8 mouse cellular contexts compared by ENCODE assay signal in genomic region chr17:63849151-63849550, GRCm38 (mm10). TPM values are rescaled to one million over a fixed set of nuclear protein-coding genes. Genes with fewer than 3 reads are reported as not detected.
DNase-seq lines count a peak whose midpoint lies in the region; ATAC-seq and TF ChIP-seq lines count a peak whose summit lies in the region.

No protein-coding gene starts in this region.

- no peaks in the 10 kb centered on the region for H3K27me3 ChIP-seq in heart, postnatal 0 days (ENCODE audit: control insufficient read depth, insufficient read depth, low read length)
- H3K27me3 ChIP-seq in hindbrain, embryonic 11.5 days (ENCODE audit: control insufficient read depth, insufficient read depth, low read length) = no peaks in the 10 kb centered on the region
- no peaks in the 10 kb centered on the region for H3K27me3 ChIP-seq in midbrain, embryonic 10.5 days (ENCODE audit: low read depth, poor library complexity, severe bottlenecking)

- no peak for TF ChIP-seq CTCF in heart, postnatal 0 days (IDR thresholded peaks at IDR 0.05; ENCODE audit: low read depth)
- TF ChIP-seq CTCF in bone marrow macrophage, adult 2 months (IDR thresholded peaks at IDR 0.05; ENCODE audit: low read depth, low read length) = no peak

- H3K27ac ChIP-seq in heart, postnatal 0 days (ENCODE audit: low read depth) = peak overlapping the region; percentile 52; the same call in 1 of the 2 replicates
- peak overlapping the region; percentile 17; the same call in 1 of the 2 replicates for H3K27ac ChIP-seq in bone marrow macrophage, adult 2 months (ENCODE audit: insufficient read depth, low read depth, low read length)
- no peak overlapping the region; the same call in 1 of the 2 replicates for H3K27ac ChIP-seq in hindbrain, embryonic 11.5 days (ENCODE audit: low read depth, low read length)
- H3K27ac ChIP-seq in midbrain, embryonic 10.5 days (replicated peaks) = peak overlapping the region; percentile 93

- H3K4me2 ChIP-seq in heart, postnatal 0 days (ENCODE audit: low read depth, low read length) = peak overlapping the region; percentile 70
- peak overlapping the region; percentile 44 for H3K4me2 ChIP-seq in hindbrain, embryonic 11.5 days (replicated peaks; ENCODE audit: low read depth, low read length)

- no peak for TF ChIP-seq EP300 in heart, postnatal 0 days (IDR thresholded peaks at IDR 0.05; ENCODE audit: low read depth)

- no peak for DNase-seq in heart, postnatal 0 days (ENCODE audit: low spot score)
- DNase-seq in heart, adult 18-20 months = no peak
- DNase-seq in hindbrain, embryonic 11.5 days (ENCODE audit: low spot score) = no peak
- DNase-seq in midbrain, embryonic 10.5 days (ENCODE audit: low spot score) = no peak
- DNase-seq in yolk sac, embryonic 10.5 days (ENCODE audit: low spot score) = no peak
- DNase-seq in thymus, postnatal 10 days (ENCODE audit: low spot score in 2 of 2) = no peak
- DNase-seq in layer of hippocampus, adult 8-10 months (ENCODE audit: low spot score in 2 of 2) = no peak

- no peaks in the 10 kb centered on the region for H3K4me1 ChIP-seq in heart, postnatal 0 days (ENCODE audit: control insufficient read depth, insufficient read depth)
- peaks cover 3% of the 10 kb centered on the region for H3K4me1 ChIP-seq in bone marrow macrophage, adult 2 months (ENCODE audit: control insufficient read depth, insufficient read depth, low read length)
- no peaks in the 10 kb centered on the region for H3K4me1 ChIP-seq in hindbrain, embryonic 11.5 days (replicated peaks; ENCODE audit: control insufficient read depth, insufficient read depth, low read length)
- H3K4me1 ChIP-seq in midbrain, embryonic 10.5 days = peaks cover 11% of the 10 kb centered on the region

- H3K36me3 ChIP-seq in heart, postnatal 0 days (replicated peaks; ENCODE audit: control insufficient read depth, insufficient read depth, low read length) = no peaks in the 10 kb centered on the region
- H3K36me3 ChIP-seq in hindbrain, embryonic 11.5 days (ENCODE audit: control insufficient read depth, insufficient read depth, low read length) = no peaks in the 10 kb centered on the region
- H3K36me3 ChIP-seq in midbrain, embryonic 10.5 days = no peaks in the 10 kb centered on the region

- no peaks in the 10 kb centered on the region for H3K9me3 ChIP-seq in heart, postnatal 0 days (replicated peaks; ENCODE audit: control insufficient read depth, low read length)
- H3K9me3 ChIP-seq in hindbrain, embryonic 11.5 days (ENCODE audit: control insufficient read depth, low read length) = no peaks in the 10 kb centered on the region
- H3K9me3 ChIP-seq in midbrain, embryonic 10.5 days (replicated peaks) = no peaks in the 10 kb centered on the region

- no peak for TF ChIP-seq POLR2A in bone marrow macrophage, adult 2 months (IDR thresholded peaks at IDR 0.05; ENCODE audit: borderline replicate concordance, low read depth, low read length)

- peak overlapping the region; percentile 62 for H3K9ac ChIP-seq in heart, postnatal 0 days (replicated peaks; ENCODE audit: low read depth, low read length)
- H3K9ac ChIP-seq in hindbrain, embryonic 11.5 days (ENCODE audit: low read depth, low read length) = peak overlapping the region; percentile 90

- 4% methylated on average over 6 of the region's 6 CpGs for WGBS in heart, postnatal 0 days
- 6% methylated on average over 6 of the region's 6 CpGs for WGBS in hindbrain, embryonic 11.5 days
- 9% methylated on average over 6 of the region's 6 CpGs for WGBS in midbrain, embryonic 10.5 days

- ATAC-seq in heart, postnatal 0 days (ENCODE audit: insufficient read depth, low read depth) = no peak; the same call in 1 of the 2 replicates
- peak; percentile 65 for ATAC-seq in hindbrain, embryonic 11.5 days (ENCODE audit: low FRiP score)

- H3K4me3 ChIP-seq in heart, postnatal 0 days (ENCODE audit: low read depth, low read length) = peak overlapping the region; percentile 73
- H3K4me3 ChIP-seq in bone marrow macrophage, adult 2 months (ENCODE audit: insufficient read depth, low read length) = peak overlapping the region; percentile 66
- H3K4me3 ChIP-seq in hindbrain, embryonic 11.5 days (ENCODE audit: low read depth, low read length) = peak overlapping the region; percentile 72
- H3K4me3 ChIP-seq in midbrain, embryonic 10.5 days = peak overlapping the region; percentile 81

RNA-seq across cellular contexts. Expression of gene Fer, which starts 13.7 kb away (rescaled TPM):
- 12.4 and 15.1 TPM in 2 replicates for total RNA-seq in heart, postnatal 0 days (2014; rRNA removed; ENCODE audit: low replicate concordance)
- polyA plus RNA-seq in heart, postnatal 0 days (2015; fragmentation: Nextera tagmentation; extraction: Ambion mirVana) = 16.2 and 16.5 TPM in 2 replicates
- 10 to 100 TPM; 16.1 to 17.9 TPM for total RNA-seq in heart, adult 18-20 months (2021)
- polyA plus RNA-seq in bone marrow macrophage, adult 2 months (2012; ENCODE audit: insufficient read depth, insufficient read length, missing spikeins) = 16.3 and 25.0 TPM in 2 replicates
- polyA plus RNA-seq in hindbrain, embryonic 11.5 days (2014; fragmentation: Nextera tagmentation; extraction: Ambion mirVana) = 34.2 and 37.6 TPM in 2 replicates
- 28.5 and 30.9 TPM in 2 replicates for polyA plus RNA-seq in midbrain, embryonic 10.5 days (2016; fragmentation: Nextera tagmentation; extraction: Ambion mirVana)
- total RNA-seq in layer of hippocampus, adult 8-10 months (2022) = 10 to 100 TPM; 30.9 to 34.4 (median 32.5) TPM

RNA-seq across cellular contexts. Expression of gene A930002H24Rik, which starts 14.4 kb away (rescaled TPM):
- total RNA-seq in heart, postnatal 0 days (2014; rRNA removed; ENCODE audit: low replicate concordance) = 13.4 and 21.1 TPM in 2 replicates
- polyA plus RNA-seq in heart, postnatal 0 days (2015; fragmentation: Nextera tagmentation; extraction: Ambion mirVana) = 2.9 and 3.1 TPM in 2 replicates
- total RNA-seq in heart, adult 18-20 months (2021) = under 1 TPM in 1 of 2 experiments, not detected in 1; 0.62 TPM
- not detected in 2 replicates for polyA plus RNA-seq in bone marrow macrophage, adult 2 months (2012; ENCODE audit: insufficient read depth, insufficient read length, missing spikeins)
- polyA plus RNA-seq in hindbrain, embryonic 11.5 days (2014; fragmentation: Nextera tagmentation; extraction: Ambion mirVana) = 2.3 and 5.6 TPM in 2 replicates
- 1.7 and 2.2 TPM in 2 replicates for polyA plus RNA-seq in midbrain, embryonic 10.5 days (2016; fragmentation: Nextera tagmentation; extraction: Ambion mirVana)
- total RNA-seq in layer of hippocampus, adult 8-10 months (2022) = 1 to 10 TPM in 1 of 4 experiments, not detected in 3; 1.5 TPM
